Mouse (Mus musculus) liver, embryonic 14.5 days (tissue): ENCODE results near the gene Patl1. TPM values are rescaled to one million over a fixed set of nuclear protein-coding genes. Genes with fewer than 3 reads are reported as not detected.

Source experiments
- ATAC-seq: fragments of 200-750 bp; cut with Nextera tagmentation; 2 replicates; pipeline ENCODE4 v1.8.0; 2017; ENCODE audit warnings: moderate number of reproducible peaks, mild to moderate bottlenecking, moderate library complexity; ENCODE audit not compliant: insufficient read depth
- DNase-seq, 3 experiments: peaks; one replicate each; pipeline ENCODE4 v3.0.0-alpha.2; 2012 to 2013; ENCODE audit warnings: low read depth in 3 of 3, low spot score in 3 of 3
- H3K27ac ChIP-seq: fragments of 300-500 bp; sonication (generic); 2 replicates; pipeline ENCODE4 v1.5.1; 2014; ENCODE audit warnings: moderate library complexity, mild to moderate bottlenecking, control low read depth, inconsistent platforms
- H3K27me3 ChIP-seq: fragments of 300-500 bp; sonication (generic); 2 replicates; pipeline ENCODE4 v1.6.1; 2014; ENCODE audit warnings: mild to moderate bottlenecking, low read length, moderate library complexity; ENCODE audit not compliant: control insufficient read depth, insufficient read depth
- H3K36me3 ChIP-seq: fragments of 300-500 bp; sonication (generic); replicated peaks from 2 replicates; pipeline ENCODE4 v1.6.1; 2014; ENCODE audit warnings: low read depth; ENCODE audit not compliant: control insufficient read depth, insufficient read depth
- H3K4me1 ChIP-seq, 2 experiments: fragments of 200-500 bp in 1 of 2; fragments of 300-500 bp in 1 of 2; sonication (generic) in 1 of 2; replicated peaks; 2 replicates each; pipeline ENCODE4 v1.6.1; 2012 to 2014; ENCODE audit warnings: antibody characterized with exemption in 1 of 2, inconsistent platforms in 1 of 2, low read length in 1 of 2; ENCODE audit not compliant: control insufficient read depth in 2 of 2, insufficient read depth in 2 of 2
- H3K4me2 ChIP-seq: fragments of 300-500 bp; sonication (generic); 2 replicates; pipeline ENCODE4 v1.6.1; 2014; ENCODE audit warnings: low read depth, mild to moderate bottlenecking, control low read depth, moderate library complexity
- H3K4me3 ChIP-seq, 2 experiments: fragments of 200-500 bp in 1 of 2; fragments of 300-500 bp in 1 of 2; sonication (generic) in 1 of 2; 2 replicates each; pipeline ENCODE4 v1.5.1; 2012 to 2014; ENCODE audit warnings: low read depth in 2 of 2, low read length in 2 of 2, mild to moderate bottlenecking in 2 of 2, control low read depth in 1 of 2, inconsistent platforms in 1 of 2, moderate library complexity in 1 of 2; ENCODE audit not compliant: insufficient read depth in 1 of 2
- H3K9ac ChIP-seq: fragments of 300-500 bp; sonication (generic); replicated peaks from 2 replicates; pipeline ENCODE4 v1.6.1; 2014; ENCODE audit warnings: mild to moderate bottlenecking, control low read depth, moderate library complexity
- H3K9me3 ChIP-seq: fragments of 300-500 bp; sonication (generic); 2 replicates; pipeline ENCODE4 v1.6.1; 2016; ENCODE audit warnings: low read length, mixed read lengths; ENCODE audit not compliant: control insufficient read depth
- CTCF ChIP-seq: IDR thresholded peaks from 2 replicates; pipeline ENCODE4 v1.5.1; 2016; ENCODE audit warnings: antibody characterized with exemption, low read depth, control low read depth
- EP300 ChIP-seq: IDR thresholded peaks from 2 replicates; pipeline ENCODE4 v1.6.1; 2016; ENCODE audit warnings: antibody characterized with exemption, low read depth
- WGBS: fragments of 180-500 bp; shearing (Covaris S2); extraction: QIAGEN DNeasy Blood & Tissue Kit; methylation state at CpG from one replicate; pipeline ENCODE4 v1.1.7; 2014; ENCODE audit not compliant: insufficient replicate concordance; 5-methylcytosine and 5-hydroxymethylcytosine counted together
- microRNA-seq: library from miRNA; unstranded; fragments of <30 nt; microRNA quantifications from one replicate; pipeline ENCODE4, GENCODE M21; 2016
- polyA plus RNA-seq, 2 experiments: library from polyadenylated mRNA; depleted of rRNA in 1 of 2; stranded (reverse) in 1 of 2; unstranded in 1 of 2; fragments of >200 nt; fragmentation: Nextera tagmentation in 1 of 2; extraction: Ambion mirVana in 1 of 2; gene quantifications; 2 replicates each; pipeline versions ENCODE4 v1.2.1 to v1.2.3; 2012 to 2014

Gene Patl1
- polyA plus RNA-seq, 2 experiments, result 6.0 to 8.7 TPM

- TF ChIP-seq EP300 (no peak), CTCF (no peak)
- Histone ChIP-seq H3K27ac (no peak overlapping the region), H3K27me3 (no peaks in the 10 kb centered on the region), H3K4me2 (no peak overlapping the region), H3K9me3 (no peaks in the 10 kb centered on the region), H3K4me1 (no peaks in the 10 kb centered on the region), H3K9ac (no peak overlapping the region), H3K36me3 (peaks cover 50% of the 10 kb centered on the region), H3K4me3 (no peak overlapping the region)
- no peak for ATAC-seq
- no peak for DNase-seq
- 86% methylated on average over 7 of the region's 7 CpGs for WGBS
These were observed 77.1 kb downstream of the Patl1 start for GRCm38 (mm10) chr19:11989334-11989733.

GRCm38 (mm10) chr19:11992034-11992433 is 79.8 kb downstream of the Patl1 start:
- 83% methylated on average over 9 of the region's 9 CpGs for WGBS

GRCm38 (mm10) chr19:11992441-11993029 is 80.3 kb downstream of the Patl1 start:
- H3K4me1 ChIP-seq, result 0 out of 4 replicates have a peak, but pooled peaks cover 0 to 1% of the 10 kb centered on the region in 2 experiments
- TF ChIP-seq CTCF, result no peak
- no peak for TF ChIP-seq EP300
- no peak overlapping the region for H3K4me3 ChIP-seq
- H3K36me3 ChIP-seq, result peaks cover 42% of the 10 kb centered on the region
- no peak overlapping the region for H3K27ac ChIP-seq
- no peak for DNase-seq
- no peak for ATAC-seq
- 60% methylated on average over 10 of the region's 10 CpGs for WGBS
- no peak overlapping the region for H3K9ac ChIP-seq
- no peaks in the 10 kb centered on the region for H3K9me3 ChIP-seq
- no peaks in the 10 kb centered on the region for H3K27me3 ChIP-seq
- no peak overlapping the region for H3K4me2 ChIP-seq

More at GRCm38 (mm10) chr19:11992034-11992433, 79.8 kb downstream of the Patl1 start:
- peaks cover 45% of the 10 kb centered on the region for H3K36me3 ChIP-seq
- no peak overlapping the region for H3K27ac ChIP-seq
- no peak overlapping the region for H3K4me3 ChIP-seq
- DNase-seq (no peak), ATAC-seq (no peak)
- no peak for TF ChIP-seq CTCF
- TF ChIP-seq EP300, result no peak
- no peaks in the 10 kb centered on the region for H3K27me3 ChIP-seq
- no peaks in the 10 kb centered on the region for H3K9me3 ChIP-seq
- no peak overlapping the region for H3K9ac ChIP-seq
- 0 out of 4 replicates have a peak, but pooled peaks cover 0 to 1% of the 10 kb centered on the region in 2 experiments for H3K4me1 ChIP-seq
- H3K4me2 ChIP-seq, result no peak overlapping the region

Small RNA genes lying within 50 kb of the gene (microRNA-seq; reads per million reads assigned to microRNA genes)
- 9.7 reads per million, percentile 20 among the genes with 10 or more reads in this experiment for gene Mir6994

Other genes with a start within 250 kb of the Patl1 start
- gene Oosp1, start 221.2 kb upstream of the Patl1 start, polyA plus RNA-seq (2012; rRNA removed), result 0.04 and 0.08 TPM in 2 replicates
- 0.22 TPM in 1 of 2 replicates, not detected in the other for gene Oosp1, start 221.2 kb upstream of the Patl1 start, polyA plus RNA-seq (2014; fragmentation: Nextera tagmentation; extraction: Ambion mirVana)
- gene Oosp3, start 215.3 kb upstream of the Patl1 start, polyA plus RNA-seq (2012; rRNA removed), result not detected in 2 replicates
- gene Oosp3, start 215.3 kb upstream of the Patl1 start, polyA plus RNA-seq (2014; fragmentation: Nextera tagmentation; extraction: Ambion mirVana), result not detected in 2 replicates
- 0.02 and 0.03 TPM in 2 replicates for gene Gif, start 164.8 kb upstream of the Patl1 start, polyA plus RNA-seq (2012; rRNA removed)
- gene Gif, start 164.8 kb upstream of the Patl1 start, polyA plus RNA-seq (2014; fragmentation: Nextera tagmentation; extraction: Ambion mirVana), result 0.13 TPM in 1 of 2 replicates, not detected in the other
- 14.0 and 27.7 TPM in 2 replicates for gene Mrpl16, start 142.0 kb upstream of the Patl1 start, polyA plus RNA-seq (2012; rRNA removed)
- 41.8 and 43.9 TPM in 2 replicates for gene Mrpl16, start 142.0 kb upstream of the Patl1 start, polyA plus RNA-seq (2014; fragmentation: Nextera tagmentation; extraction: Ambion mirVana)
- gene Stx3, start 93.0 kb upstream of the Patl1 start, polyA plus RNA-seq (2012; rRNA removed), result 0.39 and 0.78 TPM in 2 replicates
- gene Stx3, start 93.0 kb upstream of the Patl1 start, polyA plus RNA-seq (2014; fragmentation: Nextera tagmentation; extraction: Ambion mirVana), result 2.1 and 2.6 TPM in 2 replicates
- not detected in 2 replicates for gene Olfr1417, start 73.2 kb upstream of the Patl1 start, polyA plus RNA-seq (2012; rRNA removed)
- not detected in 2 replicates for gene Olfr1417, start 73.2 kb upstream of the Patl1 start, polyA plus RNA-seq (2014; fragmentation: Nextera tagmentation; extraction: Ambion mirVana)
- not detected in 2 replicates for gene Olfr1418, start 51.3 kb upstream of the Patl1 start, polyA plus RNA-seq (2012; rRNA removed)
- gene Olfr1418, start 51.3 kb upstream of the Patl1 start, polyA plus RNA-seq (2014; fragmentation: Nextera tagmentation; extraction: Ambion mirVana), result not detected in 2 replicates
- gene Olfr1419, start 37.3 kb upstream of the Patl1 start, polyA plus RNA-seq (2012; rRNA removed), result not detected in 2 replicates
- not detected in 2 replicates for gene Olfr1419, start 37.3 kb upstream of the Patl1 start, polyA plus RNA-seq (2014; fragmentation: Nextera tagmentation; extraction: Ambion mirVana)
- gene Olfr1420, start 25.8 kb upstream of the Patl1 start, polyA plus RNA-seq (2012; rRNA removed), result not detected in 2 replicates
- gene Olfr1420, start 25.8 kb upstream of the Patl1 start, polyA plus RNA-seq (2014; fragmentation: Nextera tagmentation; extraction: Ambion mirVana), result not detected in 2 replicates
- 8.2 and 11.7 TPM in 2 replicates for gene Osbp, start 53.5 kb downstream of the Patl1 start, polyA plus RNA-seq (2012; rRNA removed)
- gene Osbp, start 53.5 kb downstream of the Patl1 start, polyA plus RNA-seq (2014; fragmentation: Nextera tagmentation; extraction: Ambion mirVana), result 3.9 and 5.0 TPM in 2 replicates
- gene Olfr1423, start 128.9 kb downstream of the Patl1 start, polyA plus RNA-seq (2012; rRNA removed), result not detected in 2 replicates
- gene Olfr1423, start 128.9 kb downstream of the Patl1 start, polyA plus RNA-seq (2014; fragmentation: Nextera tagmentation; extraction: Ambion mirVana), result not detected in 2 replicates
- not detected in 2 replicates for gene Olfr1424, start 150.3 kb downstream of the Patl1 start, polyA plus RNA-seq (2012; rRNA removed)
- gene Olfr1424, start 150.3 kb downstream of the Patl1 start, polyA plus RNA-seq (2014; fragmentation: Nextera tagmentation; extraction: Ambion mirVana), result not detected in 2 replicates
- not detected in 2 replicates for gene Olfr1425, start 165.3 kb downstream of the Patl1 start, polyA plus RNA-seq (2012; rRNA removed)
- not detected in 2 replicates for gene Olfr1425, start 165.3 kb downstream of the Patl1 start, polyA plus RNA-seq (2014; fragmentation: Nextera tagmentation; extraction: Ambion mirVana)
- gene Olfr1426, start 179.6 kb downstream of the Patl1 start, polyA plus RNA-seq (2012; rRNA removed), result not detected in 2 replicates
- gene Olfr1426, start 179.6 kb downstream of the Patl1 start, polyA plus RNA-seq (2014; fragmentation: Nextera tagmentation; extraction: Ambion mirVana), result not detected in 2 replicates
- gene Olfr1427, start 190.9 kb downstream of the Patl1 start, polyA plus RNA-seq (2012; rRNA removed), result not detected in 2 replicates
- gene Olfr1427, start 190.9 kb downstream of the Patl1 start, polyA plus RNA-seq (2014; fragmentation: Nextera tagmentation; extraction: Ambion mirVana), result not detected in 2 replicates
- not detected in 2 replicates for gene Olfr1428, start 203.5 kb downstream of the Patl1 start, polyA plus RNA-seq (2012; rRNA removed)
- gene Olfr1428, start 203.5 kb downstream of the Patl1 start, polyA plus RNA-seq (2014; fragmentation: Nextera tagmentation; extraction: Ambion mirVana), result not detected in 2 replicates
- gene Olfr76, start 210.8 kb downstream of the Patl1 start, polyA plus RNA-seq (2012; rRNA removed), result not detected in 2 replicates
- not detected in 2 replicates for gene Olfr76, start 210.8 kb downstream of the Patl1 start, polyA plus RNA-seq (2014; fragmentation: Nextera tagmentation; extraction: Ambion mirVana)